Mouse (Mus musculus) heart, adult 11 months (tissue): ENCODE measurements around the gene Dctn1.

Experiments used
- DNase-seq: peaks from one replicate; pipeline ENCODE4 v3.0.0; 2022

Gene Dctn1

GRCm38 (mm10) chr6:83172240-83172920, 6.7 kb downstream of the Dctn1 start:
- DNase-seq = no peak

GRCm38 (mm10) chr6:83175996-83176395, 10.3 kb downstream of the Dctn1 start:
- no peak for DNase-seq

DNA sequence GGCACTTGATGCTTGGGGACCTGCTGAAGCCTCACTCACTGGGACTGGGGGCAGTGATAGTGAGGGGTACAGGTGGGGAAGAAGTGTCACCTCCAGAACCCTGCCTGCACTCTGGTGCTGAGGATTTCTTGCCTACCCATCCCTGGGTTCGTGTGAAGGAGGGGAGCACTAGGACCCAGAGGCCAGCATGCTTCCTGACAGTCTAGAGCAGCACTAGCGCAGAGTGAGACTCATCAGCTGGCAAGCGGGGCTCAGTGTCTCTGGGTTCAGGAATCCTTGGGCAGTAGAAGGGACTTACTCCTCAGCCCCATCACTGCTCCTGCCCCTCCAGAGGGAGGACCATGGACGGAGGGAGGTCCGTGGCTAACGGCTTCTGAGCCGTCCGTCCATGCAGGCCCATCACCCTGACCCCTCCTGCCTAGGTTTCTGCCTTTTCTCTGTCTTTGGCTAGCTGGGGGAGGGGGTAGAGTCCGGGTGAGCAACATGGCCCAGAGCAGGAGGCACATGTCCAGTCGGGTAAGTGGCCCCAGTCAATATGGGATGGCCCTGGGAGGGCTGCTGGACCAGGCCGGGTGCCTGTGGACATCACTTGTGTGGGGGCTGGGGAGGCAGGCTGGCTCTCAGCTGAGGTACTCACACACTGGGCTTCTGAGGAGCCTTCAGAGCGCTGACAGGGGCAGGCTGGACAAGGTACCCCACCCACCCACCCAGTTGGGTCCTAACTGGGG, 13.8 kb downstream of the Dctn1 start:
- DNase-seq = no peak

DNA sequence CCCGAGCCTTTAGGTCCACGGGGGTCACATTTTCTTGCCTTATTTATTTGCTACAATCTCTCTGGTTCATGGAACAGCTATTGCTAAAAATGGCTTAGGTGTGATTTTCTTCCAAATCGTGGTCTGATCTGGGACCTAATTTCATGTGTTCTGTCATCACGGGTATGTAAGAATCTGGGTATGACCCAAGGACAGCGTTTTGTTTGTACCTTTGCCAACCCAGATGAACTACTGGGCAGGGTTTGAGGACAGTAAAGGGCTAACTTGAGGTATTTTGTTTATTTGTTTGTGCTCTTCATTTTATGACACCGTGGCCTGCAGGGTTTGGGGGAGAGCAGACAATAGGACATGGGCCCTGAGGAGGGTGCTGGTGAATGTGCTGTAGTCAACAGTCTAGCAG, 14.9 kb downstream of the Dctn1 start:
- DNase-seq = no peak

GRCm38 (mm10) chr6:83184858-83185435, 19.2 kb downstream of the Dctn1 start:
- no peak for DNase-seq

DNA sequence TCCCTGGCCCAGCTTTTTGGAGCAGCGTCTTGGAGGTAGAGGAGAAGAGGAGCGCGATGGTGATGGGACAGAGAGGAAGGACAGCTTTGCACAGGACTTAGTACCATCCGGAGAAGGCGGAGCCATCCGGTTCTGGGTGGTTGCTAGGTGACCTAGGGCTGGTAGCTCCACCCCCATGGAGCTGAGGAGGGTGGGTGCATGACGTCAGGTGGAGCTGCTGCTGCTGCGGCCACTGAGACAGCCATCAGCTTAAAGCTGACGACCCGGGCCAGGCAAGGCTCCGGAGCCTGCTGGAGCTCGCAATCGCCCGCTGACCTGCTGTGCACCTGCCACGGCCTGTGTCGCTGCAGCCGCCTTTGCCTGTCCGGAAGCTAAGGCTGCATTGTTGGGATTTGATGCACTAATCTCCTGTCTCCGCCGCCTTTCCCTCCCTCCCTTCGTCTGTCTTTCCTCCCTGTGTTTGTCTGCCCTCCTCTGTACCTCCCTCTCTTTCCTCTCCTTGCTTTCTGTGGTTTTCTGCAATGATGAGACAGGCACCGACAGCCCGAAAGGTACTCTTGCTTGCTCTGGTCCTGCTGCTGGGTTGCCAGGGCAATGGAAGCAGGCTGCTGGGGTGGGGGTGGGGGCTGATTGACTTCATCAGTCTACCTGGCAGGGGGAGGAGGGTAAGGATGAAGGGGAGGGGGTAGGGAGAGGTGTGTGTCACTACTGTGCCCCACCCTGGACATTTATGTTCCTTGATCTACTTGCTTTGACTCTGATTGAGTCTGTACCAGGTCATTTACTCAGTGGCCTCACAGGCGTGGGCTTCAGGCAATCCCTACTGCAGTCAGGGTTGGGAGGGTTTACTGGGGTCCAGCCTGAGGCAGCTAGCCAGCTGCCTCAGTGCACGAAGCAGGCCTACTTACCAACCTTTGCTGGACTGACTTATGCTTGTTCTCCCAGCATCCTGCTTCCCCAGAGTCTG, 20.5 kb downstream of the Dctn1 start:
- DNase-seq = peak; percentile 96

GRCm38 (mm10) chr6:83186946-83187345, 21.2 kb downstream of the Dctn1 start:
- no peak for DNase-seq

- no peak for DNase-seq
Observed at GRCm38 (mm10) chr6:83193571-83193970, 27.9 kb downstream of the Dctn1 start.

DNA sequence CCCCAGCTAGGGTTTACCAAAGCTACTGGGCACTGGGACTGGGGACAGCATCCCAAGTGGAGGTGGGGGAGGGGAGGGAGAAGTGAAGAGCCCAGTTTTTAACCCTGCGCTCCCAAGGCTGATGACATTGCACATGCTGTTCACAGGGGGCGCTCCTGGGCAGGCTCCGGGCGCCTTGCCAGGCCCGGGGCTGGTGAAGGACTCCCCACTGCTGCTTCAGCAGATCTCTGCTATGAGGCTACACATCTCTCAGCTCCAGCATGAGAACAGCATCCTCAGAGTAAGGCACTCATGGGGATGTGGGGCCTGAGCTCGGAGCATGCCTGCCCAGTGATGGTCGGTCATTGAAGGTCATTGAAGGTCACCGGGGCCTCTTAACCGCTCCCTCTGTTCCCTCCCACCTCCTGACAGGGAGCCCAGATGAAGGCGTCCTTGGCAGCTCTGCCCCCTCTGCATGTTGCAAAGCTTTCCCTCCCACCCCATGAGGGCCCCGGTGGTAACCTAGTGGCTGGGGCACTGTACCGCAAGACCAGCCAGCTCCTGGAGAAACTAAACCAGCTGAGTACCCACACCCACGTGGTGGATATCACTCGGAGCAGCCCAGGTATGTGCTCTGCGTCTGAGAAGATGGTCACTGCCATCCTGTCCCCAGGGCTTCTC, 31.8 kb downstream of the Dctn1 start:
- DNase-seq = no peak

GRCm38 (mm10) chr6:83203320-83203719, 37.6 kb downstream of the Dctn1 start:
- DNase-seq = peak; percentile 74

- no peak for DNase-seq
Observed at GRCm38 (mm10) chr6:83205851-83206250, 40.1 kb downstream of the Dctn1 start.

DNA sequence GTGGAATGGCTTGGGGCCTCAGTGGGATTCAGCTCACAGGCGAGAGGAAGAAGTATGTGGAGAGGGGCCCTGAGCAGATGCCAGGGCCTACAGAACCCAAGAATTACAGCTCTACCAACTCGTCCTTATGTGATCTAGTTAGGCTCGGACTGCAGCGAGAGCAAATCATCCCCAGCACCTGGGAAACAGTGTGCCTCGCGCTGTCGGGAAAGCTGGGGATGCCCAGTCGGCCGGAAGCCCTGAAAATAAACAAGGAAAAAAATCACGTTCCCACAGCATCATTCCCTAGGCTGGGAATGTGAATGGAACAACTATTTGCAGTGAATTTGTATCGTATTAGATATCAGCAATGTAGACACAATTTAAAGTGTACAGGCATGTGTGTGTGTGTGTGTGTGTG, 40.6 kb downstream of the Dctn1 start:
- DNase-seq = no peak

DNA sequence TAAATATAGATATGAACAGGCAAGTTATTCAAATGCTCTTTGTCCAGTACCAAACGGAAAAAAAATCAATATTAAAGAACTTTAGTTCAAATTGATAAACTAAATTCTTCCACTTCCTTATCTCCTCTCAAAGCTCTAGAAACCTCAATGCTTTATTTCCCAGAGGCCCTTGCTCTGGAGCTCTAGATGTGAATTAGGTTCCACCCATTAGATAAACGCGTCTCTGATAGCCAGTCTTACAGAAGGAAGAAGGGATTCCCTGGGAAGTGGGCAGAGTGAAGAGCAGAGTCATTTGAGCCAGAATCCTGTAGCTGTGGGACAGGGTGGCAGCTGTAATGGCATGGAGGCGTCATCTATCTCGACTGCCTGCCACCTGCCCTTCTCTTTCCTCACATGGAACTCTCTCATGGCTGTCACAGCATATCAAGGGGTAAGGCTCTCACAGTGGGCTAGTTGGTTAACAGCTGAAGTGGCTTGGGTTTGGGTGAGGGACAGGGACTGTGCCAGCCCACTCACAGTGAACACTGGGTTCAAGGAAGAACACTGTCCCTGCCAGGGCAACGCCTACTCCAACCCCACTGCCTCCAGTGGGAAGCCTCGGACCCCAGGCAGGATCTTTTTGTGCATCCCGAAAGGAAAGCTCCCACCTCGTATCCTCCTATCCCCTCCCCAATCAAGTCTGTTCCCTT, 41.8 kb downstream of the Dctn1 start:
- DNase-seq = peak; percentile 22

DNA sequence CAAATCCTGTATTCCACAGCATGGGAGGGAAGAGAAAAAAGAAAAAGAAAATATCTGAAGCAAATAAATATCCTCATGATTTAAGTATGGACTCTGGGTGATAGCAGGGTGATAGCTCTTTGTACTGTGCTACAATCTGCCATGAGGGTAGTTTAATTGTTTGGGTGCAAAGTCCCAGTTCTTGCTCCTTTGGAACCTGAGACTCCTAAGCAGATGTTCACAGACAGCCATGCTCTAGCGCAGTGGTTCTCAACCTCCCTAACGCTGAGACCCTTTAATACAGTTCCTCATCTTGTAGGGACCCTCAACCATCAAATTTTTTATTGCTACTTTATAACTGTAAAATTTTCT, 42.3 kb downstream of the Dctn1 start:
- DNase-seq = no peak

DNA sequence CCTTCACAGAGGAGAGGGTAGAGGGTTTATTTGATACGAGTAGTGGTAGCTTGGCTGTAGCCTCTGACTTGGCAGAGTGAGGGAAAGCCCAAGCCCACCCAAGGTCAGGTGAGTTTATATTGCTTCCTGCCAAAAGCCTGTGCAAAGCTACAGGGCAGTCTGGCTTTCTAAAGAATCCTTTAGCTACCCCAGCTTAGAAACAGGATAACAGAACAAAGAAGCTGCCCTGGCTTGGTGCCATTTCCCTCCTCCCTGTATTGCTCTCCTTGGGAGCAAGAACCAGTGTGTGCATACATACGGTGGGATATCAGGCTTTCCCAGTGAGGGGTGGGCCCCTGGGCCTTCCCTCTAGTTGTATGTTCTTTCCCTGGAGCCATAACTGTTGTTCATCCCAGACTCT, 44.8 kb downstream of the Dctn1 start:
- DNase-seq = no peak

- DNase-seq = no peak
Observed at GRCm38 (mm10) chr6:83211526-83211925, 45.8 kb downstream of the Dctn1 start.

GRCm38 (mm10) chr6:83215002-83215666, 49.4 kb downstream of the Dctn1 start:
- DNase-seq = peak; percentile 92

GRCm38 (mm10) chr6:83219814-83220213, 54.1 kb downstream of the Dctn1 start, which contains the start of gene Slc4a5:
Slc4a5 (plus strand) TSS chr6:83219828.
- DNase-seq = no peak

DNA sequence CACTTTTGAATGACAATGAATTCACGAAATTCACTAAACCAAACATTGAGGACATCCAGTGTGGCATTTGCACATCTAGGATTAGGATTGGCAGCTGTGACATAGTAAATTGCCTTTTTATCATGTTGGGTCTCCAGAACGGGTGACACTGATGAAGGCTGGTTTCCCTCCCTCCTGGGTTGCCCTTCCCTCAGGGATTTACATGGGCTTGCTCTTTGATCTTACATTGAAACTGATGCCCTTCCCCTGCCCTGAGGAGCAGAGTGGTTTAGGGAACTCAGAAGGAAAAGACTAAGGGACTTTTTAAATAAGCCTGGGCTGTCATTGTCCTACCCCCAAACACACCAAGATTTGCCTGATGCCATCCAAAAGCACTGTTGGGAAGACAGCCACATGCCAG, 65.8 kb downstream of the Dctn1 start:
- DNase-seq = no peak

- DNase-seq = no peak
Observed at GRCm38 (mm10) chr6:83233306-83233705, 67.6 kb downstream of the Dctn1 start.

DNA sequence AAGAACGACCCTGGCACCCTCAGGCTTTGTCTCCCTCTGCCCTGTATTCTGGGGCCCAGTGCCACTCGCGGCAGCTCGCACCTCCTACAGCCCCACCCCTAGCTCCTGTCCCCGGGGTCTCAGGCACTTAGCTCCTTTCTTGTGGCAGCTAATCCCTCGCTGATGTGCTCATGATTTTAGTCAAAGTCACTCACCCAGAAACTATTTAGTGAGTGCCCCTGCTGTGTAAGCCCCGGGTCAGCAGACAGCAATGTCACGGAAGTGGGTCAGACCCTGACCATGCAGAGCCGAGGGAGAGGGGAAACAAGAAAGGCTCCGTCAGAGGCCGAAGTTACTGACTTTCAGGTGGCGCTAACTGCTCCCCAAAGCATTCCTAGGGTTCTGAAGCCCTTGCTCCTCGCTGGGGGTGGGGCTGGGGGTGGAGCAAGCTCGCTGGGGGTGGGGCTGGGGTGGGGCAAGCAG, 68.6 kb downstream of the Dctn1 start:
- no peak for DNase-seq
